Mouse (Mus musculus) thymus, postnatal 10 days (tissue): ENCODE data around the gene Ptms.

Experiments
- DNase-seq, 2 experiments: peaks; one replicate each; pipeline ENCODE4 v3.0.0; 2021; ENCODE audit warnings: low spot score in 2 of 2

Gene Ptms

GRCm38 (mm10) chr6:124919695-124920317 lies at the start of gene Ptms:
TSS of gene Ptms (minus strand) at chr6:124920103.
- DNase-seq, result peak; percentile 52 to 66

- DNase-seq, result peak; percentile 21 to 58
Measured at GRCm38 (mm10) chr6:124967766-124968165, 47.9 kb upstream of the Ptms start.

GRCm38 (mm10) chr6:124966466-124967118 lies 46.7 kb upstream of the Ptms start:
- DNase-seq, result peak; percentile 4 to 32

GRCm38 (mm10) chr6:124965747-124966146 lies 45.8 kb upstream of the Ptms start:
- DNase-seq, result peak in 1 of 2 experiments; percentile 14

- DNase-seq, result peak; percentile 93 to 95
Measured at GRCm38 (mm10) chr6:124965088-124965719, 45.3 kb upstream of the Ptms start, which contains the start of gene Cops7a. TSS of gene Cops7a (minus strand) at chr6:124965538.

GRCm38 (mm10) chr6:124964638-124965037 lies 44.7 kb upstream of the Ptms start:
- DNase-seq, result no peak

GRCm38 (mm10) chr6:124961021-124961420 lies 41.1 kb upstream of the Ptms start:
- no peak for DNase-seq

- no peak for DNase-seq
Measured at GRCm38 (mm10) chr6:124959960-124960359, 40.1 kb upstream of the Ptms start.

GRCm38 (mm10) chr6:124958127-124958526 lies 38.2 kb upstream of the Ptms start:
- DNase-seq, result no peak

- DNase-seq, result no peak
Measured at GRCm38 (mm10) chr6:124955212-124955611, 35.3 kb upstream of the Ptms start.

- DNase-seq, result no peak
Measured at GRCm38 (mm10) chr6:124953991-124954715, 34.2 kb upstream of the Ptms start.

GRCm38 (mm10) chr6:124943526-124943925 lies 23.6 kb upstream of the Ptms start:
- DNase-seq, result no peak

GRCm38 (mm10) chr6:124941679-124942078 lies 21.8 kb upstream of the Ptms start:
- no peak for DNase-seq

GRCm38 (mm10) chr6:124938554-124938953 lies 18.7 kb upstream of the Ptms start:
- no peak for DNase-seq

GRCm38 (mm10) chr6:124937493-124937892 lies 17.6 kb upstream of the Ptms start:
- DNase-seq, result no peak

GRCm38 (mm10) chr6:124936681-124937080 lies 16.8 kb upstream of the Ptms start:
- DNase-seq, result no peak

GRCm38 (mm10) chr6:124934670-124935069 lies 14.8 kb upstream of the Ptms start:
- no peak for DNase-seq

GRCm38 (mm10) chr6:124933127-124933526 lies 13.2 kb upstream of the Ptms start:
- DNase-seq, result no peak

- no peak for DNase-seq
Measured at GRCm38 (mm10) chr6:124932314-124932695, 12.4 kb upstream of the Ptms start.

- DNase-seq, result peak; percentile 43 to 60
Measured at GRCm38 (mm10) chr6:124931525-124932313, 11.8 kb upstream of the Ptms start.

- DNase-seq, result peak; percentile 98 to 99
Measured at GRCm38 (mm10) chr6:124930754-124931524, 11.0 kb upstream of the Ptms start, which contains the start of gene Mlf2. TSS of gene Mlf2 (plus strand) at chr6:124931386.
